8 mouse cellular contexts compared by ENCODE assay signal in the genomic region with DNA sequence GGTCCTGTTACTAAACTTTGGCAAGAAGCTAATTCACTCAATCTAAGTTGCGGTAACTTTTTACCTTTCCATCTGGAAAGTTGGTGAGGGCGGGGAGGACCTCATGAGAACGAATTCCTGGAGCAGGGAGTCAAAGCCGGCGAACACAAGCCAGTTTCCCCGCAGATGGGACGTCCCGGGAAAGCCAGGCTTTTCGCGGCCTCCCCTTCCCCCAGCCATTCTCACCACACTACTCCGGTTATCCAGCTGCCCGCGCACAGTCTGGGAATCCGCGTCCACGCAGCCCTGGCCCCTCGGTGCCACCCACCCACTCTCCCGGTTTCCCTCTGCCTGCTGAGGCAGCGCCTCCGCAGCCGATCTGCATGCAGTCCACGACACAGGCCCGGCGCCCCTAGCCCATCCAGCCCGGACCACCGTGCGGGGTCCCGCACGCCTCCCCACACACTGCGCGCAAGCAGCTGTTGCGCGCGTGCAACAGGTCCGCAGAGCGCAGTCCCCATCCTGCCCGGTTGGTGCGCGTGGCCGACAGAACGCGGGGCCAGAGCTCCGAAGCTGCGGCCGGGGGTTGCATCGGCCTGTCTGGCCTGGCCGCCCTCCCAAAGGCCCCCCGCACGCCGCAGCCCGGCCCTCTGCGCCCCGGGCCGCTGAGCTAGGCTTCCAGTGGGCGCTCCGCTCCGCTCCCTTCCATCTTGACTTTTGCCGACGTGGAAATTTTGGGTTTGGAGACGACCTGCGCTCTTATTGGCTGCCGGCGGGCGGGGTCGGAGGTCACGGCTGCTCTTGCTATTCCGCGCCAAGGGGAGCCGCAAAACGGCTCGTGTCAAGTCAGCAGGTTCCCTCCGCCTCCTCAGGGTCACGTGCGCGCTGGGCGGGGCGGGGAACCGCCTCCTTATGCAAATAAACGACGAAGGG.
DNase-seq lines count a peak whose midpoint lies in the region; ATAC-seq and TF ChIP-seq lines count a peak whose summit lies in the region.

No protein-coding gene starts in this region.

- peak overlapping the region; percentile 82 for H3K4me2 ChIP-seq in embryonic facial prominence, embryonic 15.5 days (replicated peaks)
- H3K4me2 ChIP-seq in heart, embryonic 11.5 days, result peak overlapping the region; percentile 89
- H3K4me2 ChIP-seq in kidney, embryonic 15.5 days, result peak overlapping the region; percentile 91
- peak overlapping the region; percentile 92 for H3K4me2 ChIP-seq in stomach, embryonic 14.5 days (replicated peaks; ENCODE audit: low read depth, low read length)

- TF ChIP-seq CTCF in liver, adult 2 months (IDR thresholded peaks at IDR 0.05; ENCODE audit: low read depth, low read length), result peak; percentile 15; the same call in 1 of the 2 replicates

- peak; percentile 92 for ATAC-seq in embryonic facial prominence, embryonic 15.5 days (ENCODE audit: insufficient number of reproducible peaks, low FRiP score, low TSS enrichment, low read depth)
- peak; percentile 91 for ATAC-seq in heart, embryonic 11.5 days (replicated peaks; ENCODE audit: insufficient number of reproducible peaks, low FRiP score, low TSS enrichment)
- peak; percentile 92 for ATAC-seq in kidney, embryonic 15.5 days (replicated peaks; ENCODE audit: low FRiP score)
- ATAC-seq in stomach, embryonic 14.5 days (ENCODE audit: insufficient number of reproducible peaks, insufficient read depth, low FRiP score, low read depth), result peak; percentile 94

- H3K36me3 ChIP-seq in embryonic facial prominence, embryonic 15.5 days, result no peaks in the 10 kb centered on the region
- H3K36me3 ChIP-seq in heart, embryonic 11.5 days (ENCODE audit: control insufficient read depth, insufficient read depth, low read length), result no peaks in the 10 kb centered on the region
- no peaks in the 10 kb centered on the region for H3K36me3 ChIP-seq in kidney, embryonic 15.5 days
- no peaks in the 10 kb centered on the region for H3K36me3 ChIP-seq in liver, adult 2 months (ENCODE audit: control insufficient read depth, insufficient read depth, low read length)
- H3K36me3 ChIP-seq in stomach, embryonic 14.5 days (ENCODE audit: control insufficient read depth, insufficient read depth, low read length), result no peaks in the 10 kb centered on the region

- peaks cover 5% of the 10 kb centered on the region; the same call in 1 of the 2 replicates for H3K79me2 ChIP-seq in liver, adult 2 months (ENCODE audit: control insufficient read depth, insufficient read depth, low read length)

- WGBS in embryonic facial prominence, embryonic 15.5 days, result under 1% methylated on average over 80 of the region's 80 CpGs
- WGBS in heart, embryonic 11.5 days (ENCODE audit: insufficient replicate concordance), result under 1% methylated on average over 76 of the region's 80 CpGs
- WGBS in kidney, embryonic 15.5 days, result under 1% methylated on average over 77 of the region's 80 CpGs
- WGBS in liver, adult 2 months, result 1% methylated on average over 80 of the region's 80 CpGs
- WGBS in stomach, embryonic 14.5 days, result under 1% methylated on average over 80 of the region's 80 CpGs

- peak overlapping the region; percentile 72 for H3K4me3 ChIP-seq in embryonic facial prominence, embryonic 15.5 days (replicated peaks)
- peak overlapping the region; percentile 71 for H3K4me3 ChIP-seq in heart, embryonic 11.5 days (ENCODE audit: low read depth, low read length)
- H3K4me3 ChIP-seq in kidney, embryonic 15.5 days (replicated peaks), result peak overlapping the region; percentile 65
- peak overlapping the region; percentile 96 for H3K4me3 ChIP-seq in liver, adult 2 months (ENCODE audit: insufficient read depth, low read depth, low read length)
- peak overlapping the region; percentile 90 for H3K4me3 ChIP-seq in stomach, embryonic 14.5 days (ENCODE audit: low read depth, low read length)

- TF ChIP-seq POLR2A in liver, adult 2 months (IDR thresholded peaks at IDR 0.05; ENCODE audit: extremely low read depth, insufficient read depth, low read length), result peak; percentile 76

- peaks cover 21% of the 10 kb centered on the region for H3K4me1 ChIP-seq in embryonic facial prominence, embryonic 15.5 days
- peaks cover 4% of the 10 kb centered on the region for H3K4me1 ChIP-seq in heart, embryonic 11.5 days (ENCODE audit: control insufficient read depth, insufficient read depth, low read length)
- H3K4me1 ChIP-seq in kidney, embryonic 15.5 days, result peaks cover 24% of the 10 kb centered on the region
- H3K4me1 ChIP-seq in liver, adult 2 months (ENCODE audit: control insufficient read depth, insufficient read depth, low read length), result peaks cover 8% of the 10 kb centered on the region
- H3K4me1 ChIP-seq in stomach, embryonic 14.5 days (ENCODE audit: control insufficient read depth, insufficient read depth, low read length), result peaks cover 2% of the 10 kb centered on the region; the same call in 1 of the 2 replicates

- peak; percentile 69 for DNase-seq in 3T3-L1 (ENCODE audit: low read depth, low spot score)
- DNase-seq in adrenal gland, adult 8-10 months, result peak; percentile 91
- DNase-seq in liver, adult 2 months (ENCODE audit: extremely low read depth, low read depth, low spot score), result peak; percentile 84
- DNase-seq in naive thymus-derived CD4-positive, alpha-beta T cell, adult 2 months (ENCODE audit: low read depth), result peak; percentile 66

- H3K9ac ChIP-seq in embryonic facial prominence, embryonic 15.5 days, result peak overlapping the region; percentile 68
- peak overlapping the region; percentile 90 for H3K9ac ChIP-seq in heart, embryonic 11.5 days (ENCODE audit: low read depth, low read length)
- peak overlapping the region; percentile 72 for H3K9ac ChIP-seq in kidney, embryonic 15.5 days
- H3K9ac ChIP-seq in liver, adult 2 months (ENCODE audit: low read depth, low read length), result peak overlapping the region; percentile 99
- H3K9ac ChIP-seq in stomach, embryonic 14.5 days (replicated peaks; ENCODE audit: low read depth, low read length), result peak overlapping the region; percentile 92

- no peaks in the 10 kb centered on the region for H3K9me3 ChIP-seq in embryonic facial prominence, embryonic 15.5 days (replicated peaks)
- no peaks in the 10 kb centered on the region for H3K9me3 ChIP-seq in heart, embryonic 11.5 days (replicated peaks; ENCODE audit: control insufficient read depth, low read length)
- no peaks in the 10 kb centered on the region for H3K9me3 ChIP-seq in kidney, embryonic 15.5 days (replicated peaks)
- H3K9me3 ChIP-seq in stomach, embryonic 14.5 days (ENCODE audit: control insufficient read depth, low read depth, low read length), result no peaks in the 10 kb centered on the region

- H3K27ac ChIP-seq in embryonic facial prominence, embryonic 15.5 days (replicated peaks), result peak overlapping the region; percentile 89
- peak overlapping the region; percentile 51; the same call in 1 of the 2 replicates for H3K27ac ChIP-seq in heart, embryonic 11.5 days (ENCODE audit: low read depth, low read length)
- H3K27ac ChIP-seq in kidney, embryonic 15.5 days, result peak overlapping the region; percentile 71
- peak overlapping the region; percentile 98 for H3K27ac ChIP-seq in liver, adult 2 months (replicated peaks; ENCODE audit: insufficient read depth, low read depth, low read length)
- H3K27ac ChIP-seq in stomach, embryonic 14.5 days (ENCODE audit: low read length), result peak overlapping the region; percentile 79

- H3K27me3 ChIP-seq in embryonic facial prominence, embryonic 15.5 days, result no peaks in the 10 kb centered on the region
- no peaks in the 10 kb centered on the region for H3K27me3 ChIP-seq in heart, embryonic 11.5 days (ENCODE audit: control insufficient read depth, insufficient read depth, low read length)
- H3K27me3 ChIP-seq in kidney, embryonic 15.5 days, result peaks cover 4% of the 10 kb centered on the region; the same call in 1 of the 2 replicates
- no peaks in the 10 kb centered on the region for H3K27me3 ChIP-seq in liver, adult 2 months (ENCODE audit: control insufficient read depth, insufficient read depth, low read length)
- H3K27me3 ChIP-seq in stomach, embryonic 14.5 days (ENCODE audit: control insufficient read depth, insufficient read depth, low read length), result no peaks in the 10 kb centered on the region

Comparison
In these comparisons a context has a peak if more than half of its experiments do, and no peak if none do; other contexts are left out.
1. Peak in every context shown above with its lines: DNase-seq, ATAC-seq, H3K4me3 ChIP-seq and H3K27ac ChIP-seq.